Mouse (Mus musculus) brown adipose tissue, adult 24 weeks (tissue): Measurements from ENCODE around the gene Ndufb10. TPM values are rescaled to one million over a fixed set of nuclear protein-coding genes. Genes with fewer than 3 reads are reported as not detected.
"Not testable (repeated sequence)": the region's sequence is repeated elsewhere in the genome, so short reads cannot be mapped to it uniquely, and the experiment has no call there.

Experiments used
- H3K27ac ChIP-seq: fragments of 200-500 bp; replicated peaks from 2 replicates; pipeline ENCODE4 v1.5.1; 2012; ENCODE audit warnings: low read depth, mild to moderate bottlenecking, low read length
- H3K4me1 ChIP-seq: fragments of 200-500 bp; 2 replicates; pipeline ENCODE4 v1.6.1; 2012; ENCODE audit warnings: low read length, mixed read lengths; ENCODE audit not compliant: control insufficient read depth, insufficient read depth, insufficient read length
- H3K4me3 ChIP-seq: fragments of 200-500 bp; 2 replicates; pipeline ENCODE4 v1.5.1; 2012; ENCODE audit warnings: low read depth, mild to moderate bottlenecking, low read length, moderate library complexity; ENCODE audit not compliant: insufficient read depth
- polyA plus RNA-seq: library from polyadenylated mRNA; stranded (reverse); fragments of >200 nt; gene quantifications from 2 replicates; pipeline ENCODE4 v1.2.4, GENCODE M21; 2012; ENCODE audit not compliant: missing spikeins, insufficient read depth, insufficient read length

Gene Ndufb10
- polyA plus RNA-seq, 1 experiment = 1,103 TPM

- H3K4me1 ChIP-seq = 0 out of 2 replicates have a peak, but pooled peaks cover 2% of the 10 kb centered on the region
Observed at GRCm38 (mm10) chr17:24723122-24723880, 977 bp downstream of the Ndufb10 start.

DNA sequence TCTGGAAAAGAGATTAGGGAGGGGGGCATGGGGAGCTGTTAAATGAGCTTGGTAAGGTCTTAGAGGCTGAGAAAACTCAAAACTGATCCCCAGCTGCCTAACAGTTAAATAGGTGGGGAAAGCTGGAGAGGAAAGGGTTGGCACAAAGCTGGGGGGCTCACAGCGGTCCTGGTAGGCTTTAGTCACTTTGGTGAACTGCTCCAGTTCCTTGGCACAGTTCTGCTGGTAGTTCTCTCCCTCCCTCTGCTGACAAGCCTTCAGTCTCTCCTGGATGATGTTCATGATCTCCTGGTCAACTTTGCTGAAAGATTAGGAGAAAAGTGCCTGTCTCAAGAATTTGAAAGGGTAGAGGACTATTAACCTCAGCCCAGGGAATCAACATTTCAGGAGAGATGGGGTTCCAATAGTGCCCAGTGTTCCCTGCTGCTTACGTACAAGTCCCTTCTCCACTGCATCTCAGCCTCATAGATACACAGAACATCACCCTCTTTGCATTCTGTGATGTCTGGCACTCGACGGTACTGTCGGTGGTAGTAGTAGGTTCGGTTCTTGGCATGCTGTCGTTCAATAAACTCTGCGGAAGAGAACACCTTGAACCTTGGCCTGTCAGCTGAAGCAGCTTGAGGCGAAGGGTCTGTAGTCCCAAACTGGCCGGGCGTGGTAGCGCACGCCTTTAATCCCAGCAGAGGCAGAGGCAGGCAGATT lies 1.9 kb downstream of the Ndufb10 start:
- no peak overlapping the region for H3K27ac ChIP-seq
- 0 out of 2 replicates have a peak, but pooled peaks cover 2% of the 10 kb centered on the region for H3K4me1 ChIP-seq
- H3K4me3 ChIP-seq = peak overlapping the region; percentile 19

More at GRCm38 (mm10) chr17:24723122-24723880, 977 bp downstream of the Ndufb10 start:
- Histone ChIP-seq H3K4me3 (peak overlapping the region; percentile 87), H3K27ac (peak overlapping the region; percentile 96)

- peak overlapping the region; percentile 17 for H3K4me3 ChIP-seq
- H3K27ac ChIP-seq = not testable (repeated sequence)
Observed at GRCm38 (mm10) chr17:24721383-24721955, 2.8 kb downstream of the Ndufb10 start.

GRCm38 (mm10) chr17:24720616-24721015 lies 3.7 kb downstream of the Ndufb10 start:
- Histone ChIP-seq H3K4me3 (peak overlapping the region; percentile 65), H3K27ac (peak overlapping the region; percentile 30; the same call in 1 of the 2 replicates)
- H3K4me1 ChIP-seq = not testable (repeated sequence)

More at GRCm38 (mm10) chr17:24721383-24721955, 2.8 kb downstream of the Ndufb10 start:
- H3K4me1 ChIP-seq = not testable (repeated sequence)

DNA sequence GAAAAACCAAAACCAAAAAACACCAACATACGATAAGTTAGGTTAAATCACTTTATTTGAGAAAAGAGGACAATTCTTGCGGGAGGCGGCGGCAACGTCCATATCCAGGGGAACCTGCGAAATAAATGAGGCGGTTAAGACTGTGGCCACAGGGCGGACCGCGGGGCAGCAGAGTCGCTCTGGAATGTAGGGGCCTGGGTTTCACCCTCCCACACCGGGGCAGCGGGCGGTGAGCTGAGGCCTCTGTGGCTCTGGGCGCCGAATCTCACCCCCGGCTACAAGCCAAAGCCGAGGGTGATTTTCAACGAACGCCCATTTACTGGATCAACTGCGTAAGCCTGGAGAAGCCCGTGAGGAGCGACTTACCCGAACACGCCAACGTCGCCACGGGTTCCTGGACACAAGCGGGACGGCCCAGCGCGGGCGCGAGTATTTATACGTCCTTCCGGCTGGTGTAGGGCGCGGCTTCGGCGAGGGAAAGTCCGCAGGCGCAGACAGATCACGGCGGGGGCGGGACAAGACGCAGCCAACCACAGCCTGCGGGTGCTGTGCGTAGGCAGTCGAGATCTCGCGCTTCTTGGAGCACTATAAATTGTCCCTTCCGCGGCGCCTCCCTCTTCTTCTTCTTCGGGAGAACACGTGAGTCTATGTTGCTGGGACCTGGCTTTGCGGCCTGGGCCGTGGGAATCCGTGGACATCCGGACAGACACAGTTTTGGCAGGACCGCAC lies 4.6 kb downstream of the Ndufb10 start:
- H3K4me3 ChIP-seq = peak overlapping the region; percentile 97
- 0 out of 2 replicates have a peak, but pooled peaks cover 2% of the 10 kb centered on the region for H3K4me1 ChIP-seq
- H3K27ac ChIP-seq = peak overlapping the region; percentile 78

DNA sequence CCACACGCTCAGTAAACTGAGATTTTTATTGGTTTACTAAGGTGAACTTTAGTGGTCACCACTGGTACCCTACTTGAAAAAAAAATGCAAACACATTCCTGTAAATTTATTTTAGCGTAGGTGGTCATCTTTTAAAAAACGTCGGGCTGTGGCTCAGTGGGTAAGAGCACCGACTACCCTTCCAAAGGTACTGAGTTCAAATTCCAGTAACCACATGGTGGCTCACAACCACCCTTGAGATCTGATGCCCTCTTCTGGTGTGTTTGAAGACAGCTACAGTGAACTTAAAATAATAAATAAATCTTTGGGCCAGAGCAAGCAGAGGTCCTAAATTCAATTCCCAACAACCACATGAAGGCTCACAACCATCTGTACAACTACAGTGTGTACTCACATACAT lies 5.3 kb downstream of the Ndufb10 start:
- not testable (repeated sequence) for H3K27ac ChIP-seq, H3K4me1 ChIP-seq
- peak overlapping the region; percentile 97 for H3K4me3 ChIP-seq

GRCm38 (mm10) chr17:24717943-24718342 lies 6.3 kb downstream of the Ndufb10 start, which contains the start of the genes Rnf151 and Rps2:
Gene Rnf151, minus strand, starts transcription at chr17:24718063.
Gene Rps2, plus strand, starts transcription at chr17:24718116.
- Histone ChIP-seq H3K27ac (no peak within 1 kb of the TSS), H3K4me1 (0 out of 2 replicates have a peak, but pooled peaks cover 2% of the 10 kb centered on the region), H3K4me3 (peak within 1 kb of the TSS; percentile 97)

GRCm38 (mm10) chr17:24716166-24716682 lies 8.1 kb downstream of the Ndufb10 start:
- Histone ChIP-seq H3K4me3 (no peak overlapping the region), H3K4me1 (0 out of 2 replicates have a peak, but pooled peaks cover 2% of the 10 kb centered on the region), H3K27ac (no peak overlapping the region)

- no peak overlapping the region for H3K27ac ChIP-seq
- no peak overlapping the region for H3K4me3 ChIP-seq
- H3K4me1 ChIP-seq = 0 out of 2 replicates have a peak, but pooled peaks cover 2% of the 10 kb centered on the region
Observed at GRCm38 (mm10) chr17:24715556-24715955, 8.7 kb downstream of the Ndufb10 start.

DNA sequence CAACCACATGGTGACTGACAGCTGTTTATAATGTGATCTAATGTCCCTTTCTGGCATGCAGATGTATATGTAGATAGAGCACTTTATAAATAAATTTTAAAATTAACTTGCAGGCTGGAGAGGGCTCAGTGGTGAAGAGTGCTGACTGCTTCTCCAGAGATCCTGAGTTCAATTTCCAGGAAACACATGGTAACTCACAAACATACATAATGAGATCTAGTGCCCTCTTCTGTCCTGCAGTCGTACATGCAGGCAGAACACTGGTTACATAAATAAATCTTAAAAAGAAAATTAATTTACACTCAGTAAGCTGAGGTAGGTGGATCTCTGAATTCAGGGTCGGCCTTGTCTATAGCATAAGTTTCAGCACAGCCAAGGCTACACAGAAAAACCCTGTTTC lies 15.6 kb downstream of the Ndufb10 start:
- no peak overlapping the region for H3K27ac ChIP-seq
- 0 out of 2 replicates have a peak, but pooled peaks cover 3% of the 10 kb centered on the region for H3K4me1 ChIP-seq
- no peak overlapping the region for H3K4me3 ChIP-seq

DNA sequence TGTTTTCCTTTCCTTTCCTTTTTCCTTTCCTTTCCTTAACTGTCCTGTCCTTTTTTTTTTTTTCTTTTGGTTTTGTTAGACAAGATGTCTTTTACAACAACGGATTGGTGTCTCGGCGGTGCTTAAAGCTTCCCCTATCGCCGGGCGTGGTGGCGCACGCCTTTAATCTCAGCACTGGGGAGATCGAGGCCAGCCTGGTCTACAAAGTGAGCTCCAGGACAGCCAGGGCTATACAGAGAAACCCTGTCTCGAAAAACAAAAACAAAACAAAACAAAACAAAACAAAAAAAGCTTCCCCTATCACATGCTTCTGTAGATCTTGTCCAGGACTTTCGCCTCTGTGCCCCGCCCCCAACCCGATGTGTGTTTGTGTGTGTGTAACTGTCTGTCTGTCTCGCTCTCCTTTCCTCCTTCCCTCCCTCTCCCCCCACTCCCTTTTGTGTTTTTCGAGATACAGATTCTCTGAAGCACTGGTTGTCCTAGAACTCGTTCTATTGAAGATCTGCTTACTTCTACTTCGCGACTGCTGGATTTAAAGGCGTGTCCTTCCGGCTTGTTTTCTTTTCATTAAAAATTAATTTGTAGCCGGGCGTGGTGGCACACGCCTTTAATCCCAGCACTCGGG lies 16.4 kb downstream of the Ndufb10 start:
- Histone ChIP-seq H3K4me3 (peak overlapping the region; percentile 72), H3K4me1 (0 out of 2 replicates have a peak, but pooled peaks cover 3% of the 10 kb centered on the region), H3K27ac (peak overlapping the region; percentile 63)

DNA sequence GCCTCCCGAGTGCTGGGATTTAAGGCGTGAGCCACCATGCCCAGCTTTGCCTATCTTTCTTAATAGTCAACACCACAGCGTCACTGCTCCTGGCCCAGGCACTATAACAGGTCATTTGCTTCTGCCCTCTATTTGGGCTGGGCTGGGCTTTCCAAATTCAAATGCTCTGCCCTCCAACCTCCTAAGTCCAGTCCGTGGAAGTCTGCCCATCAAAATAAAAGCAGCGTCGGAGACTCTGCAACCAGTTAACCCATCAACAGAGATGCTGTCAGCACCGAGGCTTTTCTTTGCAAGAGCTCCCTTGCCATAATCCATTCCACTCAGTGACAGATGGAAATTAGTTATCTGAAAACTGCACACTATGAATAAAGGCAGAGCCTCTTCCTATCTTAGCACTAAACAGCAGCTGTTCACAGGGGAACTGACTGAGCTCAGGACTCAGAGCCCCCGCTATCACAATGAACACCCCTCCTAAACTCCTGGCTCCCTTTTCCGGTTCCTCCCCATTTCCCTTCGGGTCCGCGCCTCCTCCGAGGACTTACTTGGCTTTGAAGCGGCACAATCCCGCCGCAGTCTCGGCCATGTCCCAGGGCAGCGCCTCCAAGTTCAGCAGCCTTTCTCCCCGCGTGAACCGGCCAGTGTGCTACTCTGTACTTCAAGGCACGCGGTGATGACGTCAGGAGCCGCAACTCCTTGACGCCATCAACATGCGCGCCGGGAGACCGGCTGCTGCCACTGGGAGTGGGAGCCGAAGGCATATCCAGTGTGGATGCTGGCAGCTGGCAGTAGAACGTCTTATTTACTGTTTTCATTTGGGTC lies 17.1 kb downstream of the Ndufb10 start, which contains the start of gene Tbl3:
Gene Tbl3 (minus strand): TSS at position 679 of the 819 bp plus-strand sequence.
- H3K4me3 ChIP-seq = peak within 1 kb of the TSS; percentile 72
- H3K27ac ChIP-seq = peak within 1 kb of the TSS; percentile 70
- H3K4me1 ChIP-seq = 0 out of 2 replicates have a peak, but pooled peaks cover 3% of the 10 kb centered on the region

DNA sequence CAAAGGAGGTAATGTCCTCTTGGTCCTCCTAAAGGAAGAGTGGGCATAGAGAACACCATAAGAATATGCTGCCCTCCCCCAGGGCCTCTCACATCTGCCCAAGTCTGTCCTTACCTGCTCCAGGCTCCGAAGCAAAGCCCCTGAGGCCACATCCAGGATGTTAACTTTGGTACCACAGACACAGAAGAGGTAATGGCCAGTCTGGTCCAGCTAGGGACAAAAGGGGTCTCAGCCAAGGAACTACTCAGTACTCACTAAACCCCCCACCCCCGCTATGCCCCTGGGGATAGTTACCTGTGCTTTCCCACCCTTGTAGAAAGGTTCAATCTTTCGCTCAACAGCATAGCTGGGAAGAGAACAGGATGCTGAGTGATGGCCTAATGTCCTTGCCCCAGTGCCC lies 18.5 kb downstream of the Ndufb10 start:
- H3K4me3 ChIP-seq = no peak overlapping the region
- H3K4me1 ChIP-seq = 0 out of 2 replicates have a peak, but pooled peaks cover 3% of the 10 kb centered on the region

More for the DNA sequence above, 18.5 kb downstream of the Ndufb10 start:
- no peak overlapping the region for H3K27ac ChIP-seq
